Mouse (Mus musculus) limb, embryonic 14.5 days (tissue): Measurements from ENCODE around the gene Defb13. TPM values are rescaled to one million over a fixed set of nuclear protein-coding genes. Genes with fewer than 3 reads are reported as not detected.
A peak's percentile ranks its signal among the peaks of the same experiment; 100 is the strongest.
"Not testable (repeated sequence)": the region's sequence is repeated elsewhere in the genome, so short reads cannot be mapped to it uniquely, and the experiment has no call there.

Experiments used
- ATAC-seq: fragments of 200-750 bp; cut with Nextera tagmentation; 2 replicates; pipeline ENCODE4 v1.8.0; 2017; ENCODE audit warnings: low read depth, moderate number of reproducible peaks, moderate TSS enrichment; ENCODE audit not compliant: low FRiP score
- DNase-seq: peaks from one replicate; pipeline ENCODE4 v3.0.0-alpha.2; 2015; ENCODE audit warnings: low spot score
- H3K27ac ChIP-seq: fragments of 300-500 bp; sonication (generic); replicated peaks from 2 replicates; pipeline ENCODE4 v1.5.1; 2014; ENCODE audit warnings: low read depth, mild to moderate bottlenecking, low read length, moderate library complexity, mixed read lengths
- H3K27me3 ChIP-seq: fragments of 300-500 bp; sonication (generic); 2 replicates; pipeline ENCODE4 v1.6.1; 2014; ENCODE audit warnings: low read length, mixed read lengths; ENCODE audit not compliant: control insufficient read depth, insufficient read depth
- H3K36me3 ChIP-seq: fragments of 300-500 bp; sonication (generic); 2 replicates; pipeline ENCODE4 v1.6.1; 2014; ENCODE audit warnings: mild to moderate bottlenecking, low read length, moderate library complexity, mixed read lengths; ENCODE audit not compliant: control insufficient read depth, insufficient read depth
- H3K4me1 ChIP-seq: fragments of 300-500 bp; sonication (generic); 2 replicates; pipeline ENCODE4 v1.6.1; 2014; ENCODE audit warnings: antibody characterized with exemption, low read length, mixed read lengths; ENCODE audit not compliant: control insufficient read depth, insufficient read depth
- H3K4me2 ChIP-seq: fragments of 300-500 bp; sonication (generic); replicated peaks from 2 replicates; pipeline ENCODE4 v1.6.1; 2014; ENCODE audit warnings: low read depth, mild to moderate bottlenecking, low read length, moderate library complexity; ENCODE audit not compliant: severe bottlenecking
- H3K4me3 ChIP-seq: fragments of 300-500 bp; sonication (generic); replicated peaks from 2 replicates; pipeline ENCODE4 v1.5.1; 2014; ENCODE audit warnings: low read length
- H3K9ac ChIP-seq: fragments of 300-500 bp; sonication (generic); 2 replicates; pipeline ENCODE4 v1.6.1; 2014; ENCODE audit warnings: mild to moderate bottlenecking, low read depth, low read length, moderate library complexity; ENCODE audit not compliant: severe bottlenecking
- H3K9me3 ChIP-seq: fragments of 300-500 bp; sonication (generic); 2 replicates; pipeline ENCODE4 v1.6.1; 2016; ENCODE audit warnings: low read length; ENCODE audit not compliant: control insufficient read depth
- POLR2A ChIP-seq: fragments of 200-500 bp; IDR thresholded peaks from 2 replicates; pipeline ENCODE4 v1.8.0; 2012; ENCODE audit warnings: inconsistent platforms, mild to moderate bottlenecking, moderate library complexity, borderline replicate concordance; ENCODE audit not compliant: insufficient read depth, insufficient read length; ENCODE audit errors: extremely low read depth
- WGBS: fragments of 180-500 bp; shearing (Covaris S2); extraction: QIAGEN DNeasy Blood & Tissue Kit; methylation state at CpG from one replicate; pipeline ENCODE4 v1.1.7; 2014; 5-methylcytosine and 5-hydroxymethylcytosine counted together
- polyA plus RNA-seq, 2 experiments: library from polyadenylated mRNA; depleted of rRNA in 1 of 2; stranded (reverse) in 1 of 2; unstranded in 1 of 2; fragments of >200 nt; fragmentation: Nextera tagmentation in 1 of 2; extraction: Ambion mirVana in 1 of 2; gene quantifications; 2 replicates each; pipeline versions ENCODE4 v1.2.1 to v1.2.3; 2012 to 2014

Gene Defb13
- polyA plus RNA-seq (2012; rRNA removed) = not detected in 2 replicates
- polyA plus RNA-seq (2014; fragmentation: Nextera tagmentation; extraction: Ambion mirVana) = not detected in 2 replicates

- Histone ChIP-seq H3K9me3 (no peaks in the 10 kb centered on the region), H3K27me3 (no peaks in the 10 kb centered on the region), H3K4me2 (no peak within 1 kb of the TSS), H3K4me1 (no peaks in the 10 kb centered on the region), H3K27ac (no peak within 1 kb of the TSS), H3K9ac (no peak within 1 kb of the TSS), H3K4me3 (no peak within 1 kb of the TSS), H3K36me3 (no peaks in the 10 kb centered on the region)
- no peak for DNase-seq
- ATAC-seq = no peak
- TF ChIP-seq POLR2A = no peak
- WGBS = 80% methylated on average over 6 of the region's 6 CpGs
Measured at GRCm38 (mm10) chr8:21946462-21946861, at the start of gene Defb13. Defb13 (plus strand) TSS chr8:21946762.

- not testable (repeated sequence) for ATAC-seq
Measured at GRCm38 (mm10) chr8:21906290-21906689, 40.3 kb upstream of the Defb13 start, which contains the start of gene Defb11. Defb11 (minus strand) TSS chr8:21906412.

GRCm38 (mm10) chr8:21911931-21912330, 34.6 kb upstream of the Defb13 start:
- Histone ChIP-seq H3K4me3 (no peak overlapping the region), H3K4me2 (no peak overlapping the region), H3K9me3 (no peaks in the 10 kb centered on the region), H3K27ac (no peak overlapping the region), H3K36me3 (no peaks in the 10 kb centered on the region), H3K9ac (no peak overlapping the region), H3K27me3 (no peaks in the 10 kb centered on the region), H3K4me1 (no peaks in the 10 kb centered on the region)
- DNase-seq (no peak), ATAC-seq (no peak)
- WGBS = 10% methylated on average over 1 of the region's 1 CpGs
- no peak for TF ChIP-seq POLR2A

More at GRCm38 (mm10) chr8:21906290-21906689, 40.3 kb upstream of the Defb13 start, which contains the start of gene Defb11:
- H3K4me2 ChIP-seq, H3K9ac ChIP-seq, H3K27ac ChIP-seq, H3K36me3 ChIP-seq, H3K9me3 ChIP-seq, H3K4me1 ChIP-seq, H3K4me3 ChIP-seq, H3K27me3 ChIP-seq: not testable (repeated sequence)
- DNase-seq = peak; percentile 23

GRCm38 (mm10) chr8:21912554-21912953, 34.0 kb upstream of the Defb13 start:
- WGBS = 26% methylated on average over 2 of the region's 2 CpGs
- ATAC-seq (no peak), DNase-seq (no peak)
- Histone ChIP-seq H3K4me2 (no peak overlapping the region), H3K9ac (no peak overlapping the region), H3K27me3 (no peaks in the 10 kb centered on the region), H3K4me3 (no peak overlapping the region), H3K9me3 (no peaks in the 10 kb centered on the region), H3K4me1 (no peaks in the 10 kb centered on the region), H3K27ac (no peak overlapping the region), H3K36me3 (no peaks in the 10 kb centered on the region)
- TF ChIP-seq POLR2A = no peak

GRCm38 (mm10) chr8:21915625-21916024, 30.9 kb upstream of the Defb13 start:
- TF ChIP-seq POLR2A = no peak
- Histone ChIP-seq H3K9ac (no peak overlapping the region), H3K9me3 (no peaks in the 10 kb centered on the region), H3K27me3 (no peaks in the 10 kb centered on the region), H3K4me2 (no peak overlapping the region), H3K27ac (no peak overlapping the region), H3K4me3 (no peak overlapping the region), H3K4me1 (no peaks in the 10 kb centered on the region), H3K36me3 (no peaks in the 10 kb centered on the region)
- ATAC-seq = no peak
- no peak for DNase-seq
- WGBS = 88% methylated on average over 3 of the region's 3 CpGs

- DNase-seq, H3K4me2 ChIP-seq, H3K9ac ChIP-seq, ATAC-seq, H3K27me3 ChIP-seq, H3K36me3 ChIP-seq, H3K4me3 ChIP-seq, H3K9me3 ChIP-seq, H3K4me1 ChIP-seq, H3K27ac ChIP-seq: not testable (repeated sequence)
- WGBS = 67% methylated on average over 3 of the region's 3 CpGs
Measured at GRCm38 (mm10) chr8:21930754-21931153, 15.8 kb upstream of the Defb13 start.
